Mouse (Mus musculus): ENCODE results near the gene Iqcb1.
"Not testable (repeated sequence)": the region's sequence is repeated elsewhere in the genome, so short reads cannot be mapped to it uniquely, and the experiment has no call there.

The Iqcb1 gene

DNA sequence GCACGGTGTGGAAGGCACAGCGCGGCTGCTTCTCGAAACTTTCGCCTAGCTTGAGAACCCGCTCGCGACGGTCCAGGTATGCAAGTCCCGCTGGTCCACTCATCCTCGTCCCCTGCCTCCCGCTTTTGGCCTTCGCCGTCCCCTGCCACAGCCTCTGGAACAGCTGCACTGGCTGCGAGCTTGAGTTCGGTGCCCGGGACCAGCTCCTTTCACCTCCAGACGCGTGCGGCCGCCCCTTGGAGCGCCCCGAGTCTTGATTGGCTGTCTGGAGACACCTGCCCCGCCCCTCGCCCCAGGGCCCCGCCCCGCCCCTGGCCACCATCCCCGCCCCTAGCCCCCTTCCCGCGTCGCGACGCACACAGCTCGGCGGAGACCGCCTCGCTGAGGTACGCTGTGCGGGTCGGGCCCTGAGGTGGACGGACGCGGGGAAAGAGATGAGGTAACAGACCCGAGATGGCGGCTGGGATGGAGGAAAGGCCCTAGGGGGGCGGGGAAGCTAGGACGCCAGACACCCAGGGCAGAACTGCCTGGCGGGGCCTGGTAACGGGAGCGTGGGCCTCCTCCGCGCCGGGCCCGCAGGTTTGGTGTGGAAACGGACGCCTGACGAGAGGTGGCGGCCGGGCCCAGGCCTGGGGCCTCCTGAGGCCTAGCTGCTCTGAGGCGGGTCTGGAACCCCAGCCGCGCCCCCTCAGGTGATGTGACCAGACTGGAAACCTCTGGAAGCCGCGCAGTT, at the start of gene Iqcb1:
TSS of gene Iqcb1 (plus strand) at position 332 of the 733 bp plus-strand sequence.
- DNase-seq (ENCODE audit: low spot score): peak; percentile 77

DNA sequence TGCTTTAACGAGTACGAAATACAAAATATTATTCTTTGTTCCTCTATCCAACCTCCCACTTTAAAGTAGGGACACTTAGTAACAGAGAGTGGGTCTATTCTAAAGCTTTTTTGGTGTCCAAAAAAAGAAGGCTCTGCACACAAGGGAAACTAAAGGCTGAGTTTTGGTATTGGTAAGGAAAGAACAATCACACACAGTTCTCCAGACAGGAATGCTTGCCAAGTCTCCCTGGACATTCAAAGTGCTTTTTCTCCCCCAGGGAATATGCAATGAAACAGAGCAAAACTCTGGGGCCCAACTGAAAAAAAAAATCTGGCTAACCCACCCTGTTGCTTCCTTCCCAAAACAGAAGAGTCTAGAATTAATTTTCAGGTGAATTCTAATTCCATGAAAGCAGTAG, 44.0 kb upstream of the Iqcb1 start:
- DNase-seq (ENCODE audit: low spot score): no peak

DNA sequence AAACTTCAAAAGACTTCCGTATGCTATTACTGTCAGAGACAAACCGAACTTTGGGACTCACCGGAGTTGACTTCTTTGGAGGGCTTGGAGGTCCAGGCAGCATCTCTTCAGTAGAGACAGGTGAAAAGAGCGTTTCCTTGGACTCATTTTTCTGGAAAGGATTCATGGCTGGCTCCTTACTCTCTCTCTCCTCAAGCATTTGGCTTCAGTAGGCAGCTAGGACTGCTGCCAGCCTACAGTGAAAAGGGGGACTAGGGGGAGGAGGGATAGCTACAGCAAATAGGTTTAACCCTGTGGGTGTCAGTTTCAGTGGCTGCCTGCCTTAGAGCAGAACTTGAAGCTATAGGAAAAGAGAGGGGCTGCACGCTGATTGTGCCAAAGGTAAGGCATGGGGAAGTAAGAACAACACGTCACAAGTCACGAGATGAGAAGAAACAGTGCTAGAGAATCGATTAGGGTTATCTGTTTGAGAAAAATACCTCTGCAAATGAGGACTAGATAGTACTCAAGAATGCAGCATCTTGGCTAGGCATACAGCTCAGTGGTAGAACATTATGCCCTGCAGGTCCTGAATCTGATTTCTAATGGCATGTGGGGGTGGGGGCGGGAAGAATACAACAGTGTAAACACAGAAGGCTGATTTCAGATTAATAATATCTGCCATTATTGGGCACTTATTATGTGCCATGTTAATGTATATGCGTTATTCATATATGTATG, 43.4 kb upstream of the Iqcb1 start, which contains the start of gene Slc15a2:
TSS of gene Slc15a2 (minus strand) at position 369 of the 720 bp plus-strand sequence.
- DNase-seq (ENCODE audit: low spot score): no peak

DNA sequence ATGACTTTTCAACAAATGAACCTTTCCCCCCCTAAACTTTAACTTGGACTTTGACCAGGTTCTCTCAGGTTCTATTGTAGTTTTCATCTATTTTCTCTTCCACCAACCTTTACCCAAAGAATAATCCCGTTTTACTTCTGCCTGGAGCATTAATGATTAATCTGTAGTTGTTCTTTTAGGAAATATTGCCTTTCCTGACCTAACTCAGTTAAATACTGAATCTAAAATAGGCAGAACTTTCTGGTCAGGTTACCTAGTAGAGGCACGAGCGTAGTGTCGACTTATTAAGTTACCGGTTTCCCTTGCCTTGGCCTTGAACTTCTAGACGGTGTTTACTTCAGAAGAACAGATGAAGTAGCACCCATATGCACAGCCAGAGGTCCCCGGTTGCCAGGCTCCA, 41.7 kb upstream of the Iqcb1 start:
- DNase-seq (ENCODE audit: low spot score): no peak

DNA sequence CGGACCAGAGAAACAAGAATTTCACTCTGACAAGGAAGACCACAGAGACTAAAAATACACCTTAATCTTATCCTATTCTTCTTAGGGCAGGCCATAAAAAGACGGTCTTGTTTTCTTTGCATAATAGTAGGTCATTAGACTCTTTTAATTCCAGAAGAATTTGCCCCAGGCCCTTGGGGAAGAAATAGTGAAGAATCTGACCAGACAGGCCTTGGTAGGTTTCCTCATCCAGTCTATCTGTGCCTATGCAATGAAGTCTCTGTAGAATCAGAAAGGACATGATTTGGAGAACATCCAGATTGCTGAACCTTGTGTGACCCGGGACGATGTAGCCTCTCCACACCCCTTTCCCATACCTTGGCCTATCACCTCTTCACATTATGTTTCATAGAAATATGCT, 38.0 kb upstream of the Iqcb1 start:
- no peak for DNase-seq (ENCODE audit: low spot score)

DNA sequence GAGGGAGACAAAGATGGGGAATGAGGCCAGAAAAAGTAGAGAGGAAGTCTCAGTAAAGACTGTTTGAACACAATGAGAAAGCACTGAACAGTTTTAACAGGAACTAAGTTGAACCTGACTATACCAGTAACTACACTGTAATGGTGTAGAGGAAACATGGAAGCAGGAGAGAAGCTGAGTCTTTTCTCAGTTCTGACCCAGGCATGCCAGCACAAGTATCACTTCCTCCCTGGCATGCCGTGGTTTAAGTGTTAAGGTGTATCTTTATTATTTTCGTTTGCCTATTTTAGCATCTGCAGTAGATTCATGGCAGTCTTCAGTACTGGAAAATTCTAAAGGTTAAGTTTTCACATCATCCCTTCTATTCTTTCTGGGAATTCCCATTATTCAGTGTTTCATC, 33.2 kb upstream of the Iqcb1 start:
- no peak for DNase-seq (ENCODE audit: low spot score)

DNA sequence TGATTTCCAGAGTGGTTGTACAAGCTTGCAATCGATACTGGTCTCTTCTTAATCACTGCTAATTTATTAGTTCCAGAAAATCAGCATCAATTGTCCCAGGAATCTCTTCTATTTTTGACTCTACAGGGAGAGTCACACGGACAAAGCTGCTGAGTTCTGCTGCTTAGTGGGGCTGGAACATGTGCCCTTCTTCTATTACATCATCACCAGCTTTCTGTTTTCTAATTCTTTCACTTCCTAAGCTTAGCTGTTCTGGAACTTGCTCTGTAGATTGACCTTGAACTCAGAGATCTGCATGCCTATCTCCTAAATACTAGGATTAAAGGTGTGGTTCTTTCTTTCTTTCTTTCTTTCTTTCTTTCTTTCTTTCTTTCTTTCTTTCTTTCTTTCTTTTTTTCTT, 29.9 kb upstream of the Iqcb1 start:
- no peak for DNase-seq (ENCODE audit: low spot score)

DNA sequence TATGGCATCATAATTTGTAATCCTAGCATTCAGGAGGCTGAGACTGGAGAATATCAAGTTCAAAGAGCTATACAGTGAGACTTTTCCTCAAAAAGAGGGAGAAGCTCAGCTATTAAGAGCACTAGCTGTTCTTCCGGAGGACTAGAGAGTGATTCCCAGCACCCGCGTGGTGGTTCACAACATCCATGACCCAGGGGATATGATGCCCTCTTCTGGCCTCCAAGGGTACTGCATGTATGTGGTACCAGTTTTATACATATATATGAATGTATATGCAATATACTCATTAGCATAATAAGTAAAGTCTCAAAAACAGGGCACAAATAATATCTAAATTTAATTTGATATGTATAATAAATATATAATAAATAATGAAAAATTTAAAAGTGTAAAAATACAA, 25.8 kb upstream of the Iqcb1 start:
- no peak for DNase-seq (ENCODE audit: low spot score)

DNA sequence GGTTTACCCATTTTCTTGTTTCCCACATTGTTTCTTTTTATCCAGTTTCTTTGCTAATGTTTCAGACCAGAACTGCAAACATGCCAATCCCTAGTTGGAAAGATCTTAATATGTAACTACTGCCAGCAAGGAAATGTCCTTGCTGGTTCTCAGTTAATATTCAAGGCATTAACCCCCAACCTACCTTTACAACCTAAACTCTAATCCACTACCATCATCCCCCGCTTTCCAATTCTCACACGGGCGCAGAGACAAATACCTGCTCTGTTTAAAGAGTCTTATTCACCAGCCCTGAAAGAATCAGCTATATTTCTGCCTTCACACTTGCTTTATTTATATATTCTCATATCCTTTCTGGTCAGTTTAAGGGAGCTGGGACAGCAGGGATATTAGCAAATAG, 19.6 kb upstream of the Iqcb1 start:
- DNase-seq (ENCODE audit: low spot score): no peak

DNA sequence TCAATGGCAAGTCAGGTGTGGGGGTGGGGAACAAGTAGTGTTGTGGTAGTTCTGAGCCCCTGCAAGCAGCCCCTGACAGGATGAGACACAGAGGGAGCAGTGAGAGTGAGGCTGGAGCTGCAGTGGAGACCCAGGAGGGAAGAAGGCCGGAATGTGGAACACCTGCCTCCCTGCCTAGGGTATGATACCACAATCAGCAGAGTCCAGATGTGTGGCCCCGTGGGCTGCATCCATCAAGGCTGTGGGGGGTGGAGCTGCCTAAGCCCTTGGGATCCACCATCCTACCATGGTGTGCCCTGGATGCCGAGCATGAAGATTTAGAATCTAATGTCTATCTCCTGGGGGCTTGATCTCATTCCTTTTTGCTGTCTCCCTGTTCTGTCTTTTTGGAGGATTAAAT, 14.5 kb upstream of the Iqcb1 start:
- no peak for DNase-seq (ENCODE audit: low spot score)

DNA sequence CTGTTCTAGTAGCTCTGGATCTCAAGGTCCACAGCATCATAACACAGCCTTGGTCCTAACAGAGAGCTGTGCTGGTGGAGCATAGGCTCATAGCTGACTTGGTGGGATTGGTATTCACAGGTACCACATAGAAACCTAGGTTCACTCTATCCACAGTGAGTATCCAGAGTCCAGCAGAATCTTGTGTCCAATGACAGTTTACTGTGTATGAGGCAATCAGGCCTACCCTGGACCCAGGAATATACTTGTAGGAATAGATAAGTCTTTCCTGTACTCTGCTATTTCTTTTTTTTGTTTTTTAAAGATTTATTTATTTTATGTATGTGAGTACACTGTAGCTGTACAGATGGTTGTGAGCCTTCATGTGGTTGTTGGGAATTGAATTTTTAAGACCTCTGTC, 11.3 kb upstream of the Iqcb1 start:
- no peak for DNase-seq (ENCODE audit: low spot score)

DNA sequence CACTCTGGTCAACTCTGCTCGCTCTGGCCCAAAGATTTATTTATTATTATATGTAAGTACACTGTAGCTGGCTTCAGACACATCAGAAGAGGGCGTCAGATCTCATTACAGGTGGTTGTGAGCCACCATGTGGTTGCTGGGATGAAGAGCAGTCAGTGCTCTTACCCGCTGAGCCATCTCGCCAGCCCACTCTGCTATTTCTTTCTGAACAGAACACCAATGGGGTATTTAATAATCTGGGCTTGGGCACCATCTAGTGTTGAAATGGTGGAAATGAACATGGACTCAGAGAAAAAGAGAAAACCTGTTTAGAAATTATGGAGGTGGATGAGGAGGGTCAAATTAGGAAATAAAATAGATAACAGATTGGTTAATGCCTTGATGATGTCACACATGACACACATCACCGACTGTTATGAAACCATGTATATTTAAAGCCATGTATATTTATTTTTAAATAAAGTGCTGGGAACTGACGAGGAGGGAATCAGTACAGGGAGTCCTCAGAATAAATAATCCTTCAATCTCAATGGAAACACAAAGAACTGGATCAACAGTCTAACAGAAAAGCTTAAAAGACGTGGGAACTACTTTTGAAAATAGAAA, 10.8 kb upstream of the Iqcb1 start:
- DNase-seq (ENCODE audit: low spot score): peak; percentile 90

DNA sequence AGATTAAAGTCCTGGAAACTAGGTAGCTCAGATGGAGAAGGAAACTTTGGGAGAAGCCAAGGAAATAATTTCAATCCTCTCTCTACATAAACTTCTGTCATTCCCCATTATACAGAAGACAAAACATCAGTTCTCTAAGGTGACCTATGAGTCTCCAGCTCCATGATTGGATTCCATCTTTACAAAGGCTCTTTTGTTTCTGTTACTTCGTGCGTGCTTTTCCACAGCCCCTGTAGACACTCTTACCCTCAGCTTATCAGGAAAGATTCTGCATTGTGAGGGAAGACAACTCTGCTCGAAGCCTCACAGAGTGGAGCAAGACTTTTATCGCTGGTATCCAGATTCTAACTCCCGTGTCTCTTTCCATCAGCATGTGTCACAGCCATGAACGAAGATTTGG, 8.2 kb upstream of the Iqcb1 start:
- no peak for DNase-seq (ENCODE audit: low spot score)

DNA sequence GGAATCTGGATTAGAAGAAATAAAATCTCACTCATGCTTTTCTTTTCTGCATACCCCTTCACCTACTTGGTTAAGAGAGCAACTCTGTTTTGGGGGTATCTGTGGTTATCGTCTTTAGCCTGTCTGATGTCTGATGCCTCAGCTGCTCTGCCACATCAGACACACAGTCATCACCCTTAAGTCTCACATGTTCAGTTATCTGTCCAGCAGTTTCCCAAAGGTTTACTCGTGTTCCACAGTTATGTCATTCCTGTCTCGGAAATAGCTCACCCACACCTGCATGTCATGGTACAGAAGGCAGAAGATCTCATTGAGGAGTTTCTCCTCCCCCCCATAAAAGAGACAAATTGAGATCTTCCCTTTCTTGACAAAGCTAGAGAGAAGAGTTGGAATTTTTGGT, 7.4 kb upstream of the Iqcb1 start:
- no peak for DNase-seq (ENCODE audit: low spot score)

DNA sequence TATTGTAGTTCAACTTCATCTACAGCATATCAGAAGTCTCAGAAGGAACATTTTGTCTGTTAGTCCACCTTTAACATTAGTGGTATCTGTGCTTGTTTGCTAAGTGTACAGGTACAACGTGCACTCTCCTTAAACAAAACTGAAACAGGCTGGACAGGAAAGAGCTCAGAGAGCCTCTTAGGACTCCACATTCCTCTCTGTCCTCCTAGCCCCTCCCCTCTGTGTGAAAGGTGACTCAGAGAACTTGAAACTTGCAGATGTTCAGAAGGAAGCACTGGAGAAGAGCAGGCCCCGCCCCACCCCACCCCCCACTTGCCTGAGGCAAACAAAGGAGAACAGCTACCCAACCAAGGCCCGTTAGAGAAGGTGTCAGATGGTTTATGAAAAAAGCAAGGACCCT, 6.7 kb upstream of the Iqcb1 start:
- DNase-seq (ENCODE audit: low spot score): peak; percentile 70

DNA sequence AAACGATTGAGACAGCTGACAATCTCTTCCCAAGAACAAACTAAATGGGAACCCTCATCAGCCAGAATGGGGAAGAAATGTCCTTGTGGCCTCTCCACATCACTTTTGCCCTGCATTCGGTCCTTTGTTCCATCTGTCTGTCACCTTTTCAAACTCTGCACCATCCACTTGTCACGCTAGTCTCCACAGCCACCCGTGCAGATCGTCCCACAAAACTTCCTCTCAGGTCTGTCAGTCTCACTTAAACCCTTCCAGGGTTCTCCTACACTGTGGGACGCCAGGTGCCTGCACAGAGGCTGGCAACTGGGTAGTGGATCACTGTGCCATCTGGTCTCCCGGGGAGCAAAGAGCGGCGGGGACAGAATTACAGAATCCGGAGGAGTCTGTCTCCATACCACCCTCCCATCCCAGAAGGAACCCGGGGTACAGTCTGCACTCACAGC, 553 bp upstream of the Iqcb1 start:
- no peak for DNase-seq (ENCODE audit: low spot score)

DNA sequence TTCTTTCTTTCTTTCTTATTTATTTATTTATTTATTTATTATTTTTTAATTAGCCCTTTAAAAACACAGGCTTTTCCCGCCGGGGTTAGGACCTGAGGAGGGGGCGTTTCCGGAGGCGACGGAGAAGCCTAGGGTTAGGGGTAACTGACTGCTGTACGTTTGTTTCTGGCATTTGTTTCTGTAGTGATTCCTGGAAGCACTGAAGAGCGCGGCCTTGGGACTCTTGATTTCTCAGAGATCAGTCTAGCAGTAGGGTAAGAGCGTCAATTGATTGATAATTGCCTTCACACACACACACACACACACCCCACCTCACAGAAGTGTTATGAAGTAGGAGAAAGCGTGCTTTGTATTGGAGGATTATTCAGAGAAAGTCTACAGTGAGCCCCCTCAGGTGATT, 635 bp downstream of the Iqcb1 start:
- DNase-seq (ENCODE audit: low spot score): peak; percentile 36

DNA sequence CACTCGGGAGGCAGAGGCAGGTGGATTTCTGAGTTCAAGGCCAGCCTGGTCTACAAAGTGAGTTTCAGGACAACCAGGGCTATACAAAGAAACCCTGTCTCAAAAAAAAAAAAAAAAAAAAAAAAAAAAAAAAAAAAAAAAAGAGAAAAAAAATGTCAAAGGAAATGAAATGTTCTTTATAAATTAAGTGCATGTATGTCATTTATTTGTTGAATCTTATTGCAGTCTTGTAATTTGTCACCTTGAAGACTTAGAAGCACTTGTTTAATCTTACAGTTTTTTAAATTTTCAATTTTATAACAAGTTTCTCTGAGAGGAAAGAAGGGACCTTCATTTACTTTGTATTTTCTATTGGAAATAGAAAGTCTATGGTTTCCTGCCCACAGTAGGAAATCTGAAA, 18.7 kb downstream of the Iqcb1 start:
- not testable (repeated sequence) for DNase-seq (ENCODE audit: low spot score)

DNA sequence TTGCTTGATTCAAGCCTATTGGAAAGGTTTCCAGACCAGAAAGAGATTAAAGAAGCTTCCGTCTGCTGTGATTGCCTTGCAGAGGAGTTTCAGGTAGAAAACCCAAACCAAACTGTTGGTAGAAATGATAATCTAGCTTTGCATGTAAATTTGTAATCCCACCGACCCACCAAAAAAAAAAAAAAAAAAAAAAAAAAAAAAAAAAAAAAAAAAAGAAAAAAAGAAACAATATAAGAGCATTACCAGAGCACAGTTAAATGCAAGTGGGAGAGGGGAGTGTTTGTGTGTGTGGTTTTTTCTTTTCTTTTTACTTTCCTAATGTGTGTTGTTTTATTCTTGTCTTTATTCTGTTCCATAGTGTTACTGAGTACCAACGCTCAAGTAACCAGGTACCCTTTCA, 23.0 kb downstream of the Iqcb1 start:
- no peak for DNase-seq (ENCODE audit: low spot score)

DNA sequence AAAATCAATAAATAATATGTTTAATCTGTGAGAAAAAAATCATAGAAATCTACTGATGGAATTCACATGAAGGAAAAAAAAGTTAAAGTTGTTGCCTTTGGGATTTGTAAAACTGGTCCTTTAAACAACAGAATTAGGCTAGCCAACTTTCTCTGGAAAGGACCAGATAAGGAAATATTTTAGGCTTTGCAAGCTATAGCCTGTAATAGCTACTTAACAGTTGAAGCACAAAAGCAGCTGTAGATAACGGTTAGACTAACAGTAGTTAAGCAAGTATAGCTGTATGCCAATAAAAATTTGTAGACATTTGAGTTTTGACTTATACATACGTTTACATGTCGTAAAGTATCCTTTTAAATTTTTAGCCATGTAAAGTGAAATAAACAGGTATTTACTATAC, 35.4 kb downstream of the Iqcb1 start:
- no peak for DNase-seq (ENCODE audit: low spot score)

DNA sequence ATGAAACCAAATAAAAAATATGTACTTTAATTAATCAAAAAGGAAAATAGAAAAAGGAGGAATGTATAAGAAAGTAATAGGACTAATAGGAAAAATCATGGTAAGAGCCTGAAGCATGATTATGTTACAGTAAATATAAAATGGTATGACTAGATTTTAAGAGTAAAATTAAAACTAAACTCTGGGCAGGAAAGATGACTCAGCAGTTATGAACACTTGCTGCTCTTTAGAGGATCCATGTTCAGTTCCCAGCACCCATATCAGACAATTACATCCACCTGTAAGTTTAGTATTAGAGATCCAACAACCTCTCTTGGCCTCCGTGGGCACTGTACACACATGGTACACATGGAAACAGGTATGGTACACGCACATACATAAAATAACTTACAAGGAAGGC, 41.3 kb downstream of the Iqcb1 start:
- no peak for DNase-seq (ENCODE audit: low spot score)

DNA sequence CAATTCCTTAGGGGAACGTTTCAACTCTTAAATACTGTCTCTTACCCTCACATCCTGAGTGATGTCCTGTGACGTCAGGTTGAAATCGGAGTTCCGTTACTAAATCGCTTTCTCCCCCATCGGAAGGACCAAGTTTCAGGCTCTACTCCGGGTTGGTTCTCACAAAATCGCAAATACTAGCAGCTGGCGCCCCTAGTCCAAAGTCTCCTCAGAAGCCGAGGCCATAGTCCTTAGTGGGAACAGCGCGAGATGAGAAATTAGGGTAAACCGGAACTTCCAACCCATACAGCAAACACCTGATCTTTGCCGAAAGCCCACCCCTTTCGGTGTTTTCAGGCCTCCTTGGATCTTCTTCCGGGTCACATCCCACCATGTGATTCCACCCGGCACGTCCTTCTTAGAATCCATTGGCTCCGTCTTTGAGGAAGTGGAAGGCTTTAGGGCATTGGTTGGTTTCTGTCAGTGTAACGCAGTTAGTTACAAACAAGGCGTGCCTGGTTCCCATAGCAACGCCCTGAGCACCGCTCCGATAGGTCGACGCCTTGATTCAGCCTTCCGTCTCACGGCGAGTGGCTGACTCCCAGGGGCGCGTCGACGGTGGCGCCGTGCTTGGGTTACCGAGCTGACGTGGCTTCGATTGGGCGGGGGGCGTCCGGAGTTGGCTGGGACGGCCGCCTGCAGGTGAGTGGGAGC, 46.5 kb downstream of the Iqcb1 start, which contains the start of the genes Eaf2 and Golgb1:
TSS of gene Eaf2 (minus strand) at position 421 of the 693 bp plus-strand sequence.
TSS of gene Golgb1 (plus strand) at position 558 of the 693 bp plus-strand sequence.
- DNase-seq (ENCODE audit: low spot score): peak; percentile 100
